Mouse (Mus musculus) gastrocnemius, postnatal 4 days (tissue): Measurements from ENCODE around the gene Ankrd52. TPM values are rescaled to one million over a fixed set of nuclear protein-coding genes. Genes with fewer than 3 reads are reported as not detected.
A peak's percentile ranks its signal among the peaks of the same experiment; 100 is the strongest.
"Not testable (repeated sequence)": the region's sequence is repeated elsewhere in the genome, so short reads cannot be mapped to it uniquely, and the experiment has no call there.

Experiments
- DNase-seq, 2 experiments: peaks; one replicate each; pipeline ENCODE4 v3.0.0; 2021 to 2022; ENCODE audit warnings: low spot score in 2 of 2, mixed read lengths in 2 of 2
- long read RNA-seq, 2 experiments: library from polyadenylated mRNA; stranded (forward); transcript quantifications; one replicate each; pipeline ENCODE4 v2.0.0; 2021
- total RNA-seq, 2 experiments: library from RNA; stranded (reverse); gene quantifications; 2 replicates each; pipeline ENCODE4 v1.2.3; 2021

Gene Ankrd52
- 10 to 100 TPM; 45.3 to 48.3 TPM for total RNA-seq
- long read RNA-seq, experiment 1, full-length matches to known transcripts = 2 of 5 reads
- long read RNA-seq, experiment 1, partial matches to known transcripts = 1 of 5 reads
- long read RNA-seq, experiment 1, other reads (novel, unspliced or antisense) = 2 of 5 reads
- long read RNA-seq, experiment 2, full-length matches to known transcripts = 3 of 9 reads
- long read RNA-seq, experiment 2, partial matches to known transcripts = 0 of 9 reads
- long read RNA-seq, experiment 2, other reads (novel, unspliced or antisense) = 6 of 9 reads

DNA sequence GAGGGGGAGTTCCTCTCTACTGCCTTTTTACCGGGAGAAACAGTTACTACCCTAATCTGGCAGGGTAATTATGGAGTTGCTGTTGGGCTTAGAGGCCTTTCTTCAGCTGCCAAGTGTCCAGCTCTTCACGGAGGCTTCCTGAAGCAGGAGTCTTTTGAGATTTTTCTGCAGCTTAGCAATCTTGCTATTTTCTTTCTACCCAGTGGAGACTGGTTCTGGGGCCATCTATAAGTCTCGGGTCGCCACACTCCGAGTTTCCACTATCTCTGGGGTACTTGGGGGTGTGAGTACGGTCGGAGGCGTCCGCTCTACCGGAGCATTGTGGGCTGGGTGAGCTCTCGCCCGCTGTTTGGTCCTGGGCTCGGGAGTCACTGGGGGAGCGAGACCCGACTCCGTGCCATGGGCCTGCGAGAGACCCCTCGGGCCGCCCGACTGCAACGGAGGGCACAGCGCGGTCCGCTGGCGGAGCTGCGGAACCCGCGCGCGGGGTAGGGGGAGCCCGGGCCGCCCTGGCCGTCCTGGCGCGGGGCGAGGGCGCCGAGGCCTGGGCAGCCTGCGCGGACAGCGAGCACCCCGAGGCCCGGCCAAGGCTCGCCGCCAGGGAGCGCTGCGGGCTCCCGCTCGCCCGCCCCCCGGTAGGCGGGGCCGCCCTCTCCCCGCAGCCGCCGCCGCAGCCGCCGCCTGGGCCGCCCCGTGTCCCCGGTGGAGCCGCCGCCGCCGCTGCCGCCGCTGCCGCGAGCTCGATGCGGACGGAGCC, at the start of gene Ankrd52:
Gene Ankrd52 (plus strand): TSS at position 661 of the 757 bp plus-strand sequence.
- DNase-seq = peak; percentile 90 to 91

DNA sequence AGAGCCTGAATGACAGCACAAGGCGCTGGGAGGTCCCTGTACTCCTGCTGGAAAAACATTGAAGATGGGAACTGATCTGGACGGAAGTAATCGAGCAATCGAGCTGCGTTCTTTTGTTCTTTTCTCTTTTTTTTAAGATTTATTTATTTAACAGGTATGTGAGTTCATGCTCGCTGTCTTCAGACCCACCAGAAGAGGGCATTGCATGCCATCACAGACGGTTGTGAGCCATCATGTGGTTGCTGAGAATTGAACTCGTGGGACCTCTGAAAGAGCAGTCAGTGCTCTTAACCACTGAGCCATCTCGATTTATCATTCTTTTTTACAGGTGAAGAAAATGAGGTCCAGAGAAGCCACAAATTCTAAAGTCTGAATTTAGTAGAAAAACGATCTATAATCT, 49.3 kb upstream of the Ankrd52 start:
- no peak for DNase-seq

DNA sequence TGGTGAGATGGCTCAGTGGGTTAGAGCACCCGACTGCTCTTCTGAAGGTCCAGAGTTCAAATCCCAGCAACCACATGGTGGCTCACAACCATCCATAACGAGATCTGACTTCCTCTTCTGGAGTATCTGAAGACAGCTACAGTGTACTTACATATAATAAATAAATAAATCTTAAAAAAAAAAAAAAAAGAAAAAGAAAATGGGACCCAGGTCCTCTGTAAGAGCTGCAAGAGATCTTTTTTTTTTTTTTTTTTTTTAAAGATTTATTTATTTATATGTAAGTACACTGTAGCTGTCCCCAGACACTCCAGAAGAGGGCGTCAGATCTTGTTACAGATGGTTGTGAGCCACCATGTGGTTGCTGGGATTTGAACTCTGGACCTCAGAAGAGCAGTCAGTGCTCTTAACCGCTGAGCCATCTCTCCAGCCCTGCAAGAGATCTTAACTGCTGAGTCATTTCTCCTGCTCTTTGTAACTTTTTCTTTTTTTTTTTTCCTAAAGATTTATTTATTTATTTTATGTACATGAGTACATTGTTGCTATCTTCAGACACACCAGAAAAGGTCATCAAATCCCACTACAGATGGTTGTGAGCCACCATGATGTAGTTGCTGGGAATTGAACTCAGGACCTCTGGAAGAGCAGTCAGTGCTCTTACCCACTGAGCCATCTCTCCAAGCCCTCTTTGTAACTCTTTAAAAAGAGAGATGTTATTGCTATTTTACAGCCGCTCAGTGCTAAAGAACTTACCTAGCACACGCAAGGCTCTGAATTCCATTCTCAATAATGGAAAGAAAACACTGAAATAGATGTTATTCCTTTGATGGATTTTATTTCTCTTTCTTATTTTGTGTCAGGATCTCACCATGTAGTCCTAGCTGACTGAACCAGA, 44.3 kb upstream of the Ankrd52 start:
- DNase-seq = not testable (repeated sequence)

DNA sequence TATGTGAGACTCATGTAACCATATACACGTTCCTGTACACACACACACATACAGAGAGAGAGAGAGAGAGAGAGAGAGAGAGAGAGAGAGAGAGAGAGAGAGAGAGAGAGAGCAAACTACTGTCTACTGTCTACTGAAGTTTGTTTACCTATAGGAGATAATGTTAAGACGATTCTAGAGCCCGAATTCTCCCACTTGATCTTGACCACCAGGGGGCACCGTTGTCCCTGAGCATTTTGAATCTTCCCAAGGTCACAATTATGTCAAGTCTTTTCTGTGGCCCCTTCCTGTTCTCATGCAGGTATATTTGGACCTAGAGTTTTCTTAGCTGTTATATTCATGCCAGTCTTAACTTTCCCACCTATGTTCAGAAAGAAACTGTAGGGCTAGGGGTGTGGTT, 41.3 kb upstream of the Ankrd52 start:
- peak in 1 of 2 experiments; percentile 75 for DNase-seq

DNA sequence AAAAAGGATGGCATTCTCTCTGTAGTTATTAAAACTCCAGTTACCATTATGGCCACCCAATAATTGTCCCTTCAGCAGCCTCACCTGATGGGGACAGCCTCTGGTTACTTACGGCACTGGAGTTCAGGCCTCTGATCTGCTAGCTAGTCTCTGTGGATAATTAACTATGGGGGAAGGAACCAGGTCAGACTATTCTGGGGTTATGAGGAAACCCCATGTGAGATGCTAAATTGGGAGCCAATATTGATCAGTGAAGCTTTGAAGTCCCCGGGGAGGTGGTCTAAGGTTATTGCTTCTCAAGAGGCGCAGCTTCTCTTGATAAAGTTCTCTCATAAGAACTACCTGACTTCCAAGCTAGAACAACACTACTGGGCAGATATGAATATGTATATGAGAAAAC, 40.7 kb upstream of the Ankrd52 start:
- DNase-seq = no peak

DNA sequence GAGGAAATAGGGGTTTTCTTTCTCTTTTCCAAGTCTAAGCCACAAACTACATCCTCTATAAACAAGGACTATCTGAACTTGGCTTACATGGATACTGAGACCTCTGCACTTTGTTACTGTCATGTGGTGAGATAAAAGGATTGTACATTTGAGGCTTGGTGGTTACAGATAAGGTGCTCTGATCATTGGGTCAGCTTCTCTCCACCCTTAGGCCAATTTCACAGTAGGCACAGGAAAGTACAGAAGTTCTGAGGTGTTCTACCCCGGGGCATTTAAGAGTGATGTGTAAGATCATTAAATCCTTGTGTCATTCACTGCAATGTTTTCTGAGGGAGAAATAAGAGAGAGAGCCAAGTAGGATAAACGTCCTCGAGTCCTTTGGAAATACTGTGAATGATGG, 40.3 kb upstream of the Ankrd52 start:
- no peak for DNase-seq

DNA sequence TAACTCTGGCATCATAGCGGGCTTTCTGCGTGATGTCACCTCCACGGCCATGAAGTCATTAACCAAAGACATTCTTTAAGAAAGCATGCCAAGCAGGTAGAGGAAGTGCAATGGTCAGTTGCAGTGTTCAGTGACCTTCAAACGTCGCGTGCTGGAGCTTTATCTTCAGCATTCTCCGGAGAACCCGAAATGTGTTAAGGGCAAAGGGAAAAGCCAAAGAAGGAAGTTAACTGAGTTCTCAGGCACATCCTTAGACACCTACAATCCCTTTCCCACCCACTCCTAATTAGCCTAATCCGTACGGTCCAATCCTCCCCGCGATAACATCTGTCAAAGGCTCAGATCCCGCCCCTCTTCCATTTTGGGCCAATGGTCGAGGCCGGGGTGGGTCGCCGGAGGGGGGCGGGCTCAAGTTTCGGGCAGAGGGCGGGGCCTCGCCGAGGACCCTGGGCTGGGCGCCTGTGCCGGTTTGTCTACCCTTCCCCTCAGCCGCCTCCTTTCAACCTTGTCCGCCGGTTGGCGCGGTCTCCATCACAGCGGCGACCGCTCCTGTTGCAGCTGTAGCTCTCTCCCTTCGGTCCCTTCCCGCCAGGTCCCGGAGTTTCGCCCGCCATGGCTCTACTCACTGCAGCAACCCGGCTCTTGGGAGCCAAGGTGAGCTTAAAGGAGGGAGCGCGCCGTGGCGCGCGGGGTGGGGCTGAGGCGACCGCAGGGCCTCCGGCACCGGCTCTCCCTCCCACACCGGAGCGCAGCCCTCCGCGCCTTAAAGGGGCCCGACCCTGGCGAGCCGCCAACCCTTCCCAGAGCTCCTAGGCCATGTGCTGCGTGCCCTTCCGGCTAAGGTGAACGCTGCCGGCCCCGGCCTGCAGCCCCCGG, 39.4 kb upstream of the Ankrd52 start, which contains the start of gene Cs:
Gene Cs (plus strand): TSS at position 429 of the 876 bp plus-strand sequence.
- DNase-seq = peak; percentile 97 to 98

DNA sequence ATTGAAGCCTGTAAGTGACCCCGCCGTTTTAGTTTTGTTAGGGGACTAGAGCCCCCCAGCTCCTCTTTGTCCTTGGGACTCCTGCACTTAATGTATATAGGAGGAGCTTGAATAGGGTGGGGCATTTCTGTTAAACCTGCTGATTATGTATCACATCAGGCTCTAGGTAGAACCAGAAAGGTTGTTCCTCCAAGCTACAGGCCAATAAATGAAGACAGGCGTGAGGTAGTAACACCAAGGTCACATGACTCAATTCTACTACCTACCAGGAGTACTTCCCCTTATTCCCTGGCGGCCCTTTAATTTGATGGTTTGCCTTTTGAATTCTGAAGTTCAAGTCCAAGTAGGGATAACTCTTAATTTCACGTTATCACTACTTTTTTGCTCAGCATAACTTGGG, 38.5 kb upstream of the Ankrd52 start:
- DNase-seq = no peak

DNA sequence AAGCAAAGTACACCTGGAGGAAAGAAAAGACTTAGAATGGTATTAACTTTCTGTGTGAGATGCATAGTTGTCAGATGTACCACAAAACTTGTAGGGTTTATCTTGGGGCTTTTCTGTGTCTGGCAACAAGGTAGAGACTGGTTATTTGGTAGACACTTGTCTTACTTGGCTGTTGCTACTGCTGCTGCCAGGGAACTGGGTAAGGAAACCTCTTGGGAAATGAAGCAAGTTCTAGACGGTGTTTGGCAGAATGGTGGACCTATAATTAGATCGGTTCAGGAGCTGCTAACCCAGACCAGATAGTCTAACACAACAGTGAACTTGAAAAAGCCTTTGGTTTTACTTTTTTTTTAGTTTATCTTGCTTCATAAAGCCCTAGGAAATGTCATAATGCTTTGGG, 38.0 kb upstream of the Ankrd52 start:
- no peak for DNase-seq

DNA sequence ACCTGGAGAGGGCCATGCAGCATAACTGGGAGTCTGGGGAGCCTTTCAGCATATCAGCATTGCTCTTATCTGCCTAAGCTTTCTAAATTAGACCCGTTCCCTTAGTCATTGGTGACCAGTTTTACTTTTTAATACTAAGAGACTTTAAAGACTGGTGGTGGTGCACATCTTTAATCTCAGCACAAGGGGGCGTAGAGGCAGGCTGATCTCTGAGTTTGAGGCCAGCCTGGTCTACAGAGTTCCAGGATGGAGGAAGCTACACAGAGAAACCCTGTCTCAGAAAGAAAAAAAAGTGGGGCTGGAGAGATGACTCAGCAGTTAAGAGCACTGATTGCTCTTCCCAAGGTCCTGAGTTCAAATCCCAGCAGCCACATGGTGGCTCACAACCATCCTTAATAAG, 36.7 kb upstream of the Ankrd52 start:
- DNase-seq = no peak

DNA sequence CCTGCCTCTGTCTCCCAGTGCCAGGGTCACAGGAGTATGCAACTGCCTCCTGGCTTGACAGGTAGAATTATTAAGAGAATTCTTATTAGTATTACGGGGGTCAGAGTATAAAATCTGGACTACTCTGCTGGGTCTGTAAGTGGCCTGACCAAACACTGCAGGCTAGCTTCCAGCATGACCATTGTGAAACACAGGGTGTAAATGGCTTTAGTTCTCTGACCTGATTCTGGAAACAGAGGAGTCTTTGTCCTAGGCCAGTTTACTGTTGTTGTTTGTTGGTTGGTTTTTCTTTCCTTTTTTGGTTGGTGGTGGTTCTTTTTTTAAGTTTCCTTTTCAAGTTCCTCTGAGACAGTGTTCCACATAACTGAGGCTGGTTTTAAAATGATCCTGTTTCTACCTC, 33.5 kb upstream of the Ankrd52 start:
- no peak for DNase-seq

DNA sequence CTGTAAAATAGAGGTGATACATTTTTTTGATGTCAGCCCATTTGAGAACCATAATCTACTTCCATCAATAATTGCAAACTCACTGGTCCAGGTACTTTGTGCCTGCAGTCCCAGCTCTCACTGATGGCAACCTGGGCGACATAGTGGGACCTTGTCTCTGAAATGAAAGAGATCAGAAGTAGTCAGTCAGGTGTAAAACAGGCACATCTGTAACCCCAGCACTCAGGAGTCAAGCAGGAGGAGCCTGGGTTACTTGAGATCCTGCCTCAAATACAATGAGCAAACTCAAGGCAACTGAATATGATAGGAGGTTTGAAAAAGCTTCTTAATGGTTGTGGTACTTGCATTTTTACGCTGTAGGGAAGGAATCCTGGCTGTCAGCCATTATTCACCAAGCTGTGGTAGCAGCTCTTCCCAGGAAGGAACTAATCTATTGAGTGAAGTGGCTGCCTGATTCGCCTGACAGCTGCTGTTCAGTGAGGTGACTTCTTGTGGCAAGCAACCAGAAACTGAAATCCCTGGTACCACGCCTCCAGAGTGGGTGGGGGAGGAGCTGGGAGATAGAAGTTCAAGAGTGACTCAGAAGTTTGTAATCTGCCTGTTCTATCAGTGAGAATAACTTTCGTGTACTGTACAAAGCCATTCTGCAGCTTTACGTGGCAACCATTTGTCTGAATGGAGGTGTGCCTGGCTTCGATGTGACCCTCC, 32.2 kb upstream of the Ankrd52 start:
- peak in 1 of 2 experiments; percentile 67 for DNase-seq

DNA sequence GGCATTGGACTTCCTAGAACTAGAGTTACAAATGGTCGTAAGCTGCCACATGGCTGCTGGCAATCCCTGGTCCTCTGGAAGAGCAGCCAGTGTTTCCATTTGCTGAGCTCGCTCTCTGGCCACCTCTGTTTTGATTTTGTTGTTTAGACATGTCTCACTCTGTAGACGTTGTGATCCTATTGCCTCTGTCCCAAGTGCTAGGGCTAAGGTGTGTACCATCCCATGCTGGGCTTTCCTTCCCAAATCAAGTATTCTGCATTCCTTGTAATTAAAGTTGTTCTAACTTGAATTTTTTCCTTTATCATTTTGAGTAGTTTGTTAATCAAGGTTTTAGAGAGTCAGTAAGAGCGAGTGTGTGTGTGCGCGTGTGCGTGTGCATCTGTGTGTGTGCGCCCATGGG, 29.4 kb upstream of the Ankrd52 start:
- DNase-seq = no peak

DNA sequence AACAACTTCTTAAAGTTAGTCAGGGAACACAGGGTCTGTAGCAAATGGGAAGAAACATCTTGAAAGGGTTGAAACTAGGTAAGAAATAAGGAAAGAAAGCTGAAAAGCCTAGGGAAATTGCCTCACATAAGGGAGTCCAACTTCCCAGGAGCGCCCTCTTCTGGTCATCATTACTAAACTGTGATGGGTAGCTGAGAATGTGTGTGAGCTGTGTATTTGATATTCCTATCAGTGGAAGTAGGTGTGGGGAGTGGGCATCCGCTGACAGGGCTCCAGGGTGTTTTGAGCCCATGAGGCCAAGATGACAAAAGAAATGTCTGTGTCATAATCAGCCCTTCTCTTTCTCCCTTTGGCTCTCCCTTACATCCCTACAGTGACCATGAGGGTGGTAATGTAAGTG, 18.1 kb upstream of the Ankrd52 start:
- peak in 1 of 2 experiments; percentile 58 for DNase-seq

DNA sequence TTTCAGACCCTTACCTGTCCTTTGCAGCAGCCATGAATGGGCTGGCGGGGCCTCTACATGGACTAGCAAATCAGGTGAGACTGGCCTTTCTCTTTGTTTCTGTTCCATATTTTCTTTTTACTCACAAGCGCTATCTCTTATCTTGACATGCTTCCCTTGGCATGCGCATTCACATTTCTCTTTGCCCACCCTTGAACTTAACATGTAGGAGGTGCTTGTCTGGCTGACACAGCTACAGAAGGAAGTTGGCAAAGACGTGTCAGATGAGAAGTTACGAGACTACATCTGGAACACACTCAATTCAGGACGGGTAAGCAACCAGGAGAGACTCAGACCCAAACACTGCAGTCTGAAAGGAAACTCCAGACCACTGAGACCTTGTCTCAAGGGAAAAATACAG, 17.7 kb upstream of the Ankrd52 start:
- no peak for DNase-seq

DNA sequence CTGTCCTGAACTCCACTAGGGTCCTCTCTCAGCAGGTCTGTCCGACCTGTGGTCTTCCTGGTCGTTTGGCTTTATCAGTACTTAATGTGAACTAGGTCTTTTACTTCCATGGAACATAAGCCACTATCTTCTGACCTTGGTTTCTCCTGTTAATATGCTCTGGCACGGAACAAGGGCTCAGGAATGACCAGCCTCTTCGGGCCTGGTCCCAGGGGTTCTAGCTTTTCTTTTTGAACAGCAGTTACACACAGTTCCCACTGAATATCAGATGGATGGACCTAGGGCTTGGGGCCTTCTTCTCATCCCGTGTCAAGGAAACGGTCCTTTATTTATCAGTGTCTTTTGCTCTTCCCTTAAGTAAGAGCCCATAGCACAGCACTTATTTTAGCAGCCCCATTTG, 15.1 kb upstream of the Ankrd52 start:
- no peak for DNase-seq

DNA sequence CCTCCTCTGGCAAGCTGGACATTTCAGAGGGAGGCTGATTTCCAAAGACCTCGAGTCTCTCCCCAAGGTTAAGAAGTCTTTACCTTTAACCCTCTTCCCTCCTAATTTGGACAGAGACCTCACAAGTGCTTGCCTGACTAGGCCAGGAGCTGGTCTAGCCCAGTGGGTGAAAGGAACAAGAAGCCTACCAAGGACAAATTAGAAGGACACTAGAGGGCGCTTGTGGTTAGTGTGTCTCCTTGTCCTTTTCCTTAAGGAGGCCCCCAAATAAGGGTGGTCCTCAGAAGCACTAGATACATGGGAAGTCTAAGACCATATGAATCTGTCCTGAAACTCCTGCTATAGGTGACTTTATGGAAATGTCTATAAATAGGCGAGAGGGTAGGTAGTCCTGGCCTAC, 14.3 kb upstream of the Ankrd52 start:
- no peak for DNase-seq

DNA sequence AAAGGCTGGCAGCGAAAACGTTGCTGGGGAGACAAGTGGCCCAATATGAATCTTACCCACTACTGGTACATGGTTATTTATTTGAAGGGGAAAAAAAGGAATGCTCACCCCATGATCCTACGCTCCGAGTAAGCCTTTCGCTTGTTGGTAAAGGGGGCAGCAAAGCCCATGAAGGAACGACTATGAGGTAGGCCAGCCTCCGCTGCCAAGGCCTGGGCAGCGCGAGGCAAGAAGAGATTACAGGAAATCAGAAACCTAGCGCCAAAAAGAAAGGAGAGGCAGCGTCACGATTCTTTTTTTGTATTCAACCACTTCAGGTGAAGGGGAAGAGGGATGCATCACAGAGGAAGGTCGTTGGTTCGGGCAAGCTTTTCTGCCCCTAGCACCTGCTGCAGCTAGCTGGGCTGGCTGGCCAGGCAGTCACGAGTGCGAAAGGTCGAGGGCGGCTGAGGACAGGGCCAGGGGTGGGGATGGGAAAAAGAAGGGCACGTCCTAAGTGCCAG, 9.0 kb upstream of the Ankrd52 start:
- DNase-seq = no peak

DNA sequence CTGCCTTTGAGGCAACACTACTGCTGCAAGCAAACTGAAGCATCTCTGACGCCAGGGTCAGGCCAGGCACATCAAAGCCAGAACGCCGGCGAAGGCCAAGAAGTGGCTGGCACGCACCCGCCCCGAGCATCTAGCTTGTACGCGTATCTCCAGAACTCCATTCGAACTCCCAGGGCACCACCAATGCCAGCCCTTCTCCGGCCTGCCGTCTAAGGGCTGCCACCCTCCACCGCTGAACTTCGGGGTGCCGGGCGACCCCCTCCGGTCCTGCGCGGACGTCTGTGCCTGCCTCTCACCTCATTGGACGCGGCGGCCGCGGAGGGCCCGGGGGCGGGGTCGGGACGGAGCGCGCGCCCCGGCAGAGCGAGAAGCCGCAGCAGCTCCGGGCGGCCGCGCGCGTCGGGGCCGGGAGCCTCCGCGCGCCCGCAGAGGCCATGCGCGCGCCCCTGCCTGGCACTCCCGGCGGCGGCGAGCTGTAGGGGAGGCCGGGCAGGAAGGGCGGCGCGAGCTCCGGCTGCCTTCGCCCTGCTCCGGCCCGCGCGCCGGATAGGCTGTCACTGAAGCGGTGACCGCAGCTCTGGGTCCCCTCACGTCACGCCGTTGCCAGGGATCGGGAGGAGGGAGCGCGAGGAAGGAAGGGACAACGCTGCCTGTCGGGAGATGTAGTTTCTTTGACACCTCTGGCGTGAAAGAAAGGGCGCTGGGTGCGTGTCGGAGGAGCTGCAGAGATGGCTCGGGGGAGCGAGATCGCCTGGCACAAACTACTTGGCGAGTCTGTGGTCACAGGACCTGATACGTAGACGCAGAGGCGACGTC, 8.3 kb upstream of the Ankrd52 start, which contains the start of gene Coq10a:
Gene Coq10a (minus strand): TSS at position 596 of the 816 bp plus-strand sequence.
- DNase-seq = peak; percentile 86 to 87
